Mouse (Mus musculus) G1E (cell line): ENCODE results near the gene Olfr417. TPM values are rescaled to one million over a fixed set of nuclear protein-coding genes. Genes with fewer than 3 reads are reported as not detected.
"Not testable (repeated sequence)": the region's sequence is repeated elsewhere in the genome, so short reads cannot be mapped to it uniquely, and the experiment has no call there.

Source experiments
- ATAC-seq: 2 replicates; pipeline ENCODE4 v1.8.0; 2016; ENCODE audit warnings: mild to moderate bottlenecking; ENCODE audit not compliant: insufficient number of reproducible peaks, poor library complexity, low FRiP score, severe bottlenecking; ENCODE audit errors: extremely low read depth
- DNase-seq: peaks from one replicate; pipeline ENCODE4 v3.0.0; 2012; ENCODE audit warnings: low spot score
- H3K27me3 ChIP-seq: 2 replicates; pipeline ENCODE4 v1.6.1; 2012; ENCODE audit warnings: mild to moderate bottlenecking, low read length, inconsistent platforms; ENCODE audit not compliant: insufficient read depth
- H3K36me3 ChIP-seq: replicated peaks from 2 replicates; pipeline ENCODE3; 2012; ENCODE audit warnings: mild to moderate bottlenecking, inconsistent platforms
- H3K4me1 ChIP-seq: 2 replicates; pipeline ENCODE4 v1.6.1; 2012; ENCODE audit warnings: low read depth, low read length, inconsistent platforms, mixed read lengths; ENCODE audit not compliant: insufficient read depth
- H3K4me3 ChIP-seq: 2 replicates; pipeline ENCODE4 v1.5.1; 2012; ENCODE audit warnings: low read depth, mild to moderate bottlenecking, inconsistent platforms, low read length, moderate library complexity, mixed read lengths
- H3K9me3 ChIP-seq: replicated peaks from 2 replicates; pipeline ENCODE4 v1.6.1; 2012; ENCODE audit warnings: inconsistent platforms
- CTCF ChIP-seq: IDR thresholded peaks from 2 replicates; pipeline ENCODE4 v1.5.1; 2012; ENCODE audit warnings: low read depth, low read length, inconsistent platforms, mixed read lengths
- GATA1 ChIP-seq: IDR thresholded peaks from 2 replicates; pipeline ENCODE4 v1.6.1; 2012; ENCODE audit warnings: borderline replicate concordance, low read length, inconsistent platforms, mixed read lengths
- GATA2 ChIP-seq: IDR thresholded peaks from 2 replicates; pipeline ENCODE4 v1.6.1; 2012; ENCODE audit warnings: low read depth, low read length, inconsistent platforms, borderline replicate concordance
- POLR2AphosphoS5 ChIP-seq: IDR thresholded peaks from 2 replicates; pipeline ENCODE4 v1.6.1; 2012; ENCODE audit warnings: low read depth, low read length, inconsistent platforms; ENCODE audit not compliant: insufficient replicate concordance
- TAL1 ChIP-seq: conservative IDR thresholded peaks from 2 replicates; pipeline ENCODE4 v1.6.1; 2012; ENCODE audit warnings: low read depth, low read length, inconsistent platforms, mixed read lengths
- polyA plus RNA-seq: library from polyadenylated mRNA; stranded (reverse); fragments of >175 nt; gene quantifications from 2 replicates; pipeline ENCODE4 v1.2.3, GENCODE M21; 2012
- total RNA-seq, 2 experiments: library from RNA; stranded (forward) in 1 of 2; stranded (reverse) in 1 of 2; fragments of 200-1000 nt in 1 of 2; fragments of >200 nt in 1 of 2; fragmentation: Nextera tagmentation in 1 of 2; gene quantifications; 2 replicates each; pipeline ENCODE4 v1.2.3; 2014 to 2017

Olfr417 gene
- total RNA-seq (2014; fragmentation: Nextera tagmentation), result not detected in 2 replicates
- 0.05 and 0.23 TPM in 2 replicates for total RNA-seq (2017)
- not detected in 2 replicates for polyA plus RNA-seq

DNA sequence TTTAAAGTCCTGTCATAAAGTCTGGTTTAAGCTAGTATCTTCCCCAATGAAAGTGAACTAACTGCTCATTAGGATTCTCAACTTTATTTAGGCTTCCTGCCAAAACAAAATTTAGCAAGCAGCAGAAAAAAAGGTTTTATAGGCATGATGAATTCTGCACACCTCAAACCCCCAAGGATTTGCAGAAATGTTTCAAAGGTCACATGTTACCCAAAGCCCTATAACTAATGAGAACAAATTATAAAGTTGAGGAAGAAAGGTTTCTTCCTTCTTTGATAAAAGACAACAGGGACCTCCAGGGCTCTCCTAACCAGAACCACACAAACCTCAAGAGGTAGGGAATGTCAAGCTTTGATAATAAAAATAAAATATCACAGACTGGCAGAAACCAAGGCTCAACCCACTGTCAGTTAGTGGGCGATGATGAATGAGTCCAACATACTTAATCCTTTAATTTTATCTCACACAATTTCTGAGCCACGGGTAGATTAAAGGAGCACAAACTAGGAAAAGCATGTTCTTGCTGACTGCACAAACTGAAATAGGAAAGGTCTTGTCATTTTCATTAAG, at the start of gene Olfr417:
Olfr417 (plus strand) TSS at position 241 of the 570 bp plus-strand sequence.
- Histone ChIP-seq H3K36me3 (no peaks in the 10 kb centered on the region), H3K27me3 (no peaks in the 10 kb centered on the region), H3K4me3 (no peak within 1 kb of the TSS), H3K9me3 (no peaks in the 10 kb centered on the region), H3K4me1 (no peaks in the 10 kb centered on the region)
- ATAC-seq (no peak), DNase-seq (no peak)
- TF ChIP-seq GATA1 (no peak), CTCF (no peak), POLR2AphosphoS5 (no peak), GATA2 (no peak), TAL1 (no peak)

GRCm38 (mm10) chr1:174317308-174317707, 47.6 kb upstream of the Olfr417 start:
- Histone ChIP-seq H3K27me3 (no peaks in the 10 kb centered on the region), H3K4me3 (no peak overlapping the region), H3K4me1 (no peaks in the 10 kb centered on the region), H3K9me3 (no peaks in the 10 kb centered on the region), H3K36me3 (no peaks in the 10 kb centered on the region)
- DNase-seq, result no peak
- TF ChIP-seq GATA2 (no peak), GATA1 (no peak), POLR2AphosphoS5 (no peak), TAL1 (no peak), CTCF (no peak)
- no peak for ATAC-seq

DNA sequence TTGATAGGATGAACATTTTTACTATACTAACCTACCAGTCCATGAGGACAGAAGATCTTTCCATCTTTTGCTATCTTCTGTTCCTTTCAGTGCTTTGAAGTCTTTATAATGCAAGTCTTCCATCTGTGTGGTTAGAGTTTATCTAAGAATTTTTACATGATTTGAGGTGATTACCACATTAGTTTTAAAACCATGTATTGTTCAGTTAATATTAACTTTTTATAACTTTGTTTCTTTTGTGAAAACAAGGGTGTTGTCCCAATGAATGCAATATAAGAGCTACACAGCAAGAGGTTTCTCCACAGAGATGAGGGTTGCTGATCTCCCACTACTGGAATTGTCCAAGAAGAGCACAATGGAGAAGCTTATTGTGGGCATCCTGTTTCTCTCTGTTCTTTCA, 34.7 kb upstream of the Olfr417 start, which contains the start of gene Mptx1:
Mptx1 (plus strand) TSS at position 301 of the 400 bp plus-strand sequence.
- Histone ChIP-seq H3K4me1 (no peaks in the 10 kb centered on the region), H3K27me3 (no peaks in the 10 kb centered on the region), H3K36me3 (no peaks in the 10 kb centered on the region), H3K4me3 (no peak within 1 kb of the TSS), H3K9me3 (no peaks in the 10 kb centered on the region)
- no peak for ATAC-seq
- TF ChIP-seq CTCF (no peak), TAL1 (no peak), GATA2 (no peak), GATA1 (no peak), POLR2AphosphoS5 (no peak)
- DNase-seq, result no peak

GRCm38 (mm10) chr1:174353636-174354035, 11.3 kb upstream of the Olfr417 start:
- H3K27me3 ChIP-seq, H3K36me3 ChIP-seq, H3K9me3 ChIP-seq, DNase-seq, H3K4me3 ChIP-seq, H3K4me1 ChIP-seq, ATAC-seq: not testable (repeated sequence)

DNA sequence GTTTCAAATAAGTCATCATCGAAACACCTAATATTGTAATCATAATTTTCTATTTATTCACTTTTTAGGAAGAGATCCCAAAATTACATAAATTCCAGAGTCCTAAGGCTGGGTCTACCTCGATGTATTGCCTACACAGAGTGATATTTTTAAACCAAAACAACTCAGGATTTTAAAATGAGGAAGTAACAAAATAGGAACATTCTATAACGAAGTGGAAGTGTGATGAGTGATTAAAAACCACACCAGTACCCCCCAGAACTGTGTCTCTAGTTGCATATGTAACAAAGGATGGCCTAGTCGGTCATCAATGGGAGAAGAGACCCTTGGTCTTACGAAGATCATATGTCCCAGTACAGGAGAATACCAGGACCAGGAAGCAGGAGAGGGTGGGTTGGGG, 10.3 kb upstream of the Olfr417 start:
- H3K27me3 ChIP-seq, result no peaks in the 10 kb centered on the region
- DNase-seq, result no peak
- ATAC-seq, result no peak

DNA sequence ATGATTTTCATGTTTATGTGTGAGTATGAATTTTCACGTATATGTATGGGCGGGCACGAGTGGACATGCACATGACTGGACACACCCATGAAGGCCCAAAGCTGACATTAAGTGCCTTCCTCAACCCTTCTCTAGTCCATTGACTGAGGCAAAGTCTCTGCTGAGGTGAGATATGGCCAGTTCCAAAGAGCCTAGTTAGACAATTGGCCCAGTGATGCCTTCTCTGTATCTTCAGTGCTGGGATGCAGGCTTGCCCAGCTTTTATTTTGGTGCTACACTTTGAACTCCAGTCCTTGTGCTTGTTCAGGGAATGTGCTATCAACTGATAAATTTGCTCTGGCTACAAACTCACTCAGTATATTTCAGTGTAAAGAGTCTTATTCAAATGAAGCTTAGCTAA, 8.9 kb downstream of the Olfr417 start:
- no peak overlapping the region for H3K4me3 ChIP-seq
- ATAC-seq (no peak), DNase-seq (no peak)
- TF ChIP-seq CTCF (no peak), GATA2 (no peak), POLR2AphosphoS5 (no peak), TAL1 (no peak), GATA1 (no peak)
- no peaks in the 10 kb centered on the region for H3K36me3 ChIP-seq
- H3K27me3 ChIP-seq, result no peaks in the 10 kb centered on the region
- no peaks in the 10 kb centered on the region for H3K9me3 ChIP-seq
- H3K4me1 ChIP-seq, result no peaks in the 10 kb centered on the region

More for the DNA sequence above, 10.3 kb upstream of the Olfr417 start:
- H3K9me3 ChIP-seq, result no peaks in the 10 kb centered on the region
- TF ChIP-seq CTCF (no peak), GATA1 (no peak), POLR2AphosphoS5 (no peak), TAL1 (no peak), GATA2 (no peak)
- no peaks in the 10 kb centered on the region for H3K4me1 ChIP-seq
- no peak overlapping the region for H3K4me3 ChIP-seq
- no peaks in the 10 kb centered on the region for H3K36me3 ChIP-seq

- H3K9me3 ChIP-seq, result no peaks in the 10 kb centered on the region
- DNase-seq, result no peak
- no peaks in the 10 kb centered on the region for H3K36me3 ChIP-seq
- no peak for TF ChIP-seq TAL1
- TF ChIP-seq GATA2, result no peak
- TF ChIP-seq GATA1, result no peak
- no peak for TF ChIP-seq CTCF
- TF ChIP-seq POLR2AphosphoS5, result no peak
- H3K4me3 ChIP-seq, result no peak within 1 kb of the TSS
- H3K4me1 ChIP-seq, result no peaks in the 10 kb centered on the region
- ATAC-seq, result no peak
- no peaks in the 10 kb centered on the region for H3K27me3 ChIP-seq
Observed at GRCm38 (mm10) chr1:174390746-174391145, 25.8 kb downstream of the Olfr417 start, which contains the start of gene Olfr248. Olfr248 (plus strand) TSS chr1:174391046.
